Mouse (Mus musculus) hindbrain, embryonic 11.5 days (tissue): ENCODE measurements at regions not wholly inside any gene's neighbourhood (a gene's known extent, or its start where the extent isn't known, plus 50 kb on each side); places are given as distances from the start of the nearest gene placed in this dataset.
"Not testable (repeated sequence)": the region's sequence is repeated elsewhere in the genome, so short reads cannot be mapped to it uniquely, and the experiment has no call there.

Source experiments
- ATAC-seq: fragments of 200-750 bp; cut with Nextera tagmentation; 2 replicates; pipeline ENCODE4 v1.8.0; 2017; ENCODE audit warnings: mild to moderate bottlenecking, moderate TSS enrichment, moderate library complexity; ENCODE audit not compliant: low FRiP score
- DNase-seq: peaks from one replicate; pipeline ENCODE4 v3.0.0-alpha.2; 2015; ENCODE audit warnings: low spot score
- H3K27ac ChIP-seq: fragments of 300-500 bp; sonication (generic); 2 replicates; pipeline ENCODE4 v1.5.1; 2014; ENCODE audit warnings: mild to moderate bottlenecking, low read depth, low read length
- H3K27me3 ChIP-seq: fragments of 300-500 bp; sonication (generic); 2 replicates; pipeline ENCODE4 v1.6.1; 2014; ENCODE audit warnings: mild to moderate bottlenecking, low read length, moderate library complexity, mixed read lengths; ENCODE audit not compliant: control insufficient read depth, insufficient read depth
- H3K36me3 ChIP-seq: fragments of 300-500 bp; sonication (generic); 2 replicates; pipeline ENCODE4 v1.6.1; 2014; ENCODE audit warnings: mild to moderate bottlenecking, low read length, moderate library complexity, mixed read lengths; ENCODE audit not compliant: control insufficient read depth, insufficient read depth
- H3K4me1 ChIP-seq: fragments of 300-500 bp; sonication (generic); replicated peaks from 2 replicates; pipeline ENCODE4 v1.6.1; 2014; ENCODE audit warnings: low read length, mixed read lengths; ENCODE audit not compliant: control insufficient read depth, insufficient read depth
- H3K4me2 ChIP-seq: fragments of 300-500 bp; sonication (generic); replicated peaks from 2 replicates; pipeline ENCODE4 v1.6.1; 2014; ENCODE audit warnings: mild to moderate bottlenecking, low read depth, low read length
- H3K4me3 ChIP-seq: fragments of 300-500 bp; sonication (generic); 2 replicates; pipeline ENCODE4 v1.5.1; 2014; ENCODE audit warnings: low read depth, low read length
- H3K9ac ChIP-seq: fragments of 300-500 bp; sonication (generic); 2 replicates; pipeline ENCODE4 v1.6.1; 2014; ENCODE audit warnings: low read depth, low read length
- H3K9me3 ChIP-seq: fragments of 300-500 bp; sonication (generic); 2 replicates; pipeline ENCODE4 v1.6.1; 2016; ENCODE audit warnings: low read length; ENCODE audit not compliant: control insufficient read depth
- WGBS: fragments of 180-500 bp; shearing (Covaris S2); extraction: QIAGEN DNeasy Blood & Tissue Kit; methylation state at CpG from one replicate; pipeline ENCODE4 v1.1.7; 2014; 5-methylcytosine and 5-hydroxymethylcytosine counted together

- Histone ChIP-seq H3K9me3 (no peaks in the 10 kb centered on the region), H3K36me3 (no peaks in the 10 kb centered on the region), H3K27me3 (no peaks in the 10 kb centered on the region), H3K4me1 (no peaks in the 10 kb centered on the region), H3K4me2 (no peak overlapping the region), H3K9ac (no peak overlapping the region), H3K27ac (no peak overlapping the region), H3K4me3 (no peak overlapping the region)
- ATAC-seq (no peak), DNase-seq (no peak)
- 57% methylated on average over 7 of the region's 7 CpGs for WGBS
Measured at GRCm38 (mm10) chr16:12693346-12693745, 416.1 kb upstream of the Ercc4 start.

GRCm38 (mm10) chr16:12694646-12695045 is 414.8 kb upstream of the Ercc4 start:
- Histone ChIP-seq H3K27ac (no peak overlapping the region), H3K27me3 (no peaks in the 10 kb centered on the region), H3K9me3 (no peaks in the 10 kb centered on the region), H3K4me1 (no peaks in the 10 kb centered on the region), H3K9ac (no peak overlapping the region), H3K4me2 (no peak overlapping the region), H3K36me3 (no peaks in the 10 kb centered on the region), H3K4me3 (no peak overlapping the region)
- DNase-seq (no peak), ATAC-seq (no peak)
- WGBS: 89% methylated on average over 3 of the region's 3 CpGs

- 94% methylated on average over 10 of the region's 10 CpGs for WGBS
Measured at GRCm38 (mm10) chr16:12696939-12697621, 412.4 kb upstream of the Ercc4 start.

GRCm38 (mm10) chr16:12699557-12699956 is 409.9 kb upstream of the Ercc4 start:
- Histone ChIP-seq H3K36me3 (no peaks in the 10 kb centered on the region), H3K27me3 (no peaks in the 10 kb centered on the region), H3K4me3 (no peak overlapping the region), H3K9me3 (no peaks in the 10 kb centered on the region), H3K9ac (no peak overlapping the region), H3K4me1 (no peaks in the 10 kb centered on the region), H3K27ac (no peak overlapping the region), H3K4me2 (no peak overlapping the region)
- DNase-seq (no peak), ATAC-seq (no peak)
- 90% methylated on average over 5 of the region's 5 CpGs for WGBS

More at GRCm38 (mm10) chr16:12696939-12697621, 412.4 kb upstream of the Ercc4 start:
- H3K4me3 ChIP-seq: no peak overlapping the region
- H3K27me3 ChIP-seq: no peaks in the 10 kb centered on the region
- no peaks in the 10 kb centered on the region for H3K4me1 ChIP-seq
- no peak for ATAC-seq
- H3K9me3 ChIP-seq: no peaks in the 10 kb centered on the region
- H3K36me3 ChIP-seq: no peaks in the 10 kb centered on the region
- no peak overlapping the region for H3K4me2 ChIP-seq
- DNase-seq: no peak
- no peak overlapping the region for H3K27ac ChIP-seq
- no peak overlapping the region for H3K9ac ChIP-seq

GRCm38 (mm10) chr16:12700088-12700487 is 409.4 kb upstream of the Ercc4 start:
- H3K27me3 ChIP-seq: no peaks in the 10 kb centered on the region
- DNase-seq: no peak
- no peaks in the 10 kb centered on the region for H3K36me3 ChIP-seq
- H3K9ac ChIP-seq: no peak overlapping the region
- WGBS: 90% methylated on average over 10 of the region's 10 CpGs
- no peak overlapping the region for H3K27ac ChIP-seq
- H3K9me3 ChIP-seq: no peaks in the 10 kb centered on the region
- ATAC-seq: no peak
- no peaks in the 10 kb centered on the region for H3K4me1 ChIP-seq
- no peak overlapping the region for H3K4me2 ChIP-seq
- H3K4me3 ChIP-seq: no peak overlapping the region

GRCm38 (mm10) chr16:12703818-12704590 is 405.5 kb upstream of the Ercc4 start:
- Histone ChIP-seq H3K36me3 (no peaks in the 10 kb centered on the region), H3K9ac (no peak overlapping the region), H3K9me3 (no peaks in the 10 kb centered on the region), H3K4me2 (no peak overlapping the region), H3K4me3 (no peak overlapping the region), H3K27me3 (no peaks in the 10 kb centered on the region), H3K4me1 (no peaks in the 10 kb centered on the region), H3K27ac (no peak overlapping the region)
- DNase-seq (no peak), ATAC-seq (no peak)
- 89% methylated on average over 9 of the region's 9 CpGs for WGBS

- ATAC-seq: no peak
- Histone ChIP-seq H3K27ac (no peak overlapping the region), H3K4me2 (no peak overlapping the region), H3K36me3 (no peaks in the 10 kb centered on the region), H3K9me3 (no peaks in the 10 kb centered on the region), H3K27me3 (no peaks in the 10 kb centered on the region), H3K4me1 (no peaks in the 10 kb centered on the region), H3K4me3 (no peak overlapping the region), H3K9ac (no peak overlapping the region)
- DNase-seq: no peak
Measured at GRCm38 (mm10) chr16:12706907-12707306, 402.6 kb upstream of the Ercc4 start.

GRCm38 (mm10) chr16:12721368-12721767 is 388.1 kb upstream of the Ercc4 start:
- not testable (repeated sequence) for DNase-seq, H3K4me1 ChIP-seq, H3K4me2 ChIP-seq, H3K9ac ChIP-seq, H3K27ac ChIP-seq, H3K36me3 ChIP-seq, H3K27me3 ChIP-seq, ATAC-seq, H3K9me3 ChIP-seq, H3K4me3 ChIP-seq
- WGBS: 91% methylated on average over 4 of the region's 7 CpGs

GRCm38 (mm10) chr16:12726043-12726442 is 383.4 kb upstream of the Ercc4 start:
- Histone ChIP-seq H3K9ac (no peak overlapping the region), H3K4me1 (no peaks in the 10 kb centered on the region), H3K27me3 (no peaks in the 10 kb centered on the region), H3K9me3 (no peaks in the 10 kb centered on the region), H3K4me2 (no peak overlapping the region), H3K4me3 (no peak overlapping the region), H3K36me3 (no peaks in the 10 kb centered on the region), H3K27ac (no peak overlapping the region)
- ATAC-seq (no peak), DNase-seq (no peak)
